Mouse (Mus musculus): ENCODE results near the gene Esrrb.

DNA sequence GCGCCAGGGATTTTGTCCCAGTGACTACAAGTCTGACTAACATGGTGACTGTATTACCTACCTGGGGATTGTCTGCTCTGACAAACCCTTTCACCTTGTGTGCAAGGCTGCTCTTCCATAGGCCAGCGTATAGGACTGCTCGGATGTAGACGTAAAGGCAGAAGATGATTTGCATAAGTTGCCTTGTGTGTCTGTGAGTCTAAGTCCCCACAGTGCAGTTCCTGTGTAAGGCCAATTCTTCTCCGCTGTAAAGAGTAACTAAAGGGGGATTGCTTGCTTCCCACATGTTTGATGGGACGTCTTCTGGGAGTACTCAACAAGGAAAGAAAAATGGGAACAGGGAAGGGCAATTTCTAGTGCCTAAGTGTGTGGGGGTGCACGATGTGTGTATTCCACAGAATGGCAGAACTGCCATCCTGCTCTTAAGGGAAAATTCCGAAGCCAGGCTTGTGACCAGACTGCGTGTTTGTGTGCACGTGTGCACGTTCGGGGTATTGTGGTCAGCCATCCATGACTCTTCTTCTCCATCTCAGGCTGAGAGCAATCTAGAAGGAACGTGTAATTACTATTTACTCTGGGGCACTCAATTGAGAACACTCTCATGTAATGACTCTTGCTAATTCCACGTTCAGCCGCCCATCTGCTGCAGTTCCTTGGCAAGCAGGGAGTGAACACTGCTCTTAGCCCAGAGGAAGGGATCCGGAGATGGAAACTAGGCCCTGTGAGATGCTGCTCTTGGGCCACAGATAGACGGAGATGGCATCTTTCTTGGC lies 9.9 kb downstream of the Esrrb start:
- TF ChIP-seq POLR2A (IDR thresholded peaks at IDR 0.05; ENCODE audit: insufficient read depth, low read depth, low read length), result no peak
- TF ChIP-seq CTCF (IDR thresholded peaks at IDR 0.05), result no peak
- TF ChIP-seq EP300 (IDR thresholded peaks at IDR 0.05; ENCODE audit: insufficient read depth, low read depth, low read length), result no peak
